Mouse (Mus musculus): ENCODE measurements around the gene Gm10961.

DNA sequence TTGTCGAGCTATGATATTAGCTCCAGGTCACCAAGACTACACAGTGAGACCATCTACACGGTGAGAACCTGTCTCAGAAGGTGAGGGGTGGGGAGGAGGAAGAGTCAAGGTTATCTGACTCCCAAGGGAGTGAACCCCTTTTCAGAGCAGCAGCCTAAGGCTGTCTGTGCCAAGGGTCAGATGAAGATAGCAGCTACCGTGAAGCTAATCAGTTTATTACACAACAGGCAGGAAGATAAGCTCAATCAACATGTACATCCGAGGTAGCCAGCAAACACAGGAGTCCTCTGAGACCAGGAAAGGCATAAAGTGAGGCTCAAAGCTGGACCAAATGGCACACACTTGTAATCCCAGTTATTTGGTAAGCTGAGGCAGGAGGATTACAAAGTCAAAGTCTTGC is 22.3 kb upstream of the Gm10961 start:
- TF ChIP-seq CTCF (IDR thresholded peaks at IDR 0.05; ENCODE audit: low read depth, low read length) (no peak), POLR2A (IDR thresholded peaks at IDR 0.05; ENCODE audit: extremely low read depth, insufficient read depth, low read length) (no peak)

Measured in liver, adult 2 months (tissue).